Mouse (Mus musculus) cerebellum, adult 2 months (tissue): ENCODE measurements at regions not wholly inside any gene's neighbourhood (a gene's known extent, or its start where the extent isn't known, plus 50 kb on each side); places are given as distances from the start of the nearest gene placed in this dataset.
A peak's percentile ranks its signal among the peaks of the same experiment; 100 is the strongest.

ENCODE experiments used
- DNase-seq, 2 experiments: peaks; one replicate each; pipeline ENCODE4 v3.0.0; 2021
- H3K27ac ChIP-seq: fragments of 200-500 bp; 2 replicates; pipeline ENCODE4 v1.5.1; 2012; ENCODE audit warnings: low read length, control low read depth, inconsistent platforms; ENCODE audit not compliant: insufficient read depth
- H3K27me3 ChIP-seq: fragments of 200-500 bp; 2 replicates; pipeline ENCODE4 v1.6.1; 2012; ENCODE audit warnings: inconsistent platforms, mild to moderate bottlenecking, low read length, moderate library complexity; ENCODE audit not compliant: control insufficient read depth, insufficient read depth
- H3K4me1 ChIP-seq: fragments of 200-500 bp; 2 replicates; pipeline ENCODE4 v1.6.1; 2011; ENCODE audit warnings: low read length; ENCODE audit not compliant: control insufficient read depth, insufficient read depth
- H3K4me3 ChIP-seq: fragments of 200-500 bp; replicated peaks from 2 replicates; pipeline ENCODE3; 2011; ENCODE audit warnings: mild to moderate bottlenecking, low read depth, low read length, control low read depth; ENCODE audit not compliant: insufficient read depth
- CTCF ChIP-seq: fragments of 200-500 bp; IDR thresholded peaks from 2 replicates; pipeline ENCODE4 v1.5.1; 2011; ENCODE audit warnings: low read depth, mild to moderate bottlenecking, control low read depth, low read length, moderate library complexity, borderline replicate concordance; ENCODE audit not compliant: insufficient read depth
- POLR2A ChIP-seq: fragments of 200-500 bp; IDR thresholded peaks from 2 replicates; pipeline ENCODE4 v1.6.1; 2011; ENCODE audit warnings: low read length, control low read depth, borderline replicate concordance; ENCODE audit not compliant: insufficient read depth
- WGBS: fragments of 180-500 bp; shearing (Covaris S2); methylation state at CpG from one replicate; pipeline ENCODE4 v1.1.7; 2018; 5-methylcytosine and 5-hydroxymethylcytosine counted together

GRCm38 (mm10) chr2:133462378-133462777, 89.6 kb upstream of the Bmp2 start:
- Histone ChIP-seq H3K4me3 (no peak overlapping the region), H3K27me3 (no peaks in the 10 kb centered on the region), H3K4me1 (no peaks in the 10 kb centered on the region), H3K27ac (no peak overlapping the region)
- 82% methylated on average over 2 of the region's 2 CpGs for WGBS
- DNase-seq: no peak
- TF ChIP-seq CTCF (no peak), POLR2A (no peak)

- no peak for TF ChIP-seq CTCF
- no peak for TF ChIP-seq POLR2A
- Histone ChIP-seq H3K27ac (no peak overlapping the region), H3K27me3 (no peaks in the 10 kb centered on the region), H3K4me3 (no peak overlapping the region), H3K4me1 (no peaks in the 10 kb centered on the region)
- no peak for DNase-seq
- 94% methylated on average over 9 of the region's 9 CpGs for WGBS
Measured at GRCm38 (mm10) chr2:133467170-133468168, 84.5 kb upstream of the Bmp2 start.

DNA sequence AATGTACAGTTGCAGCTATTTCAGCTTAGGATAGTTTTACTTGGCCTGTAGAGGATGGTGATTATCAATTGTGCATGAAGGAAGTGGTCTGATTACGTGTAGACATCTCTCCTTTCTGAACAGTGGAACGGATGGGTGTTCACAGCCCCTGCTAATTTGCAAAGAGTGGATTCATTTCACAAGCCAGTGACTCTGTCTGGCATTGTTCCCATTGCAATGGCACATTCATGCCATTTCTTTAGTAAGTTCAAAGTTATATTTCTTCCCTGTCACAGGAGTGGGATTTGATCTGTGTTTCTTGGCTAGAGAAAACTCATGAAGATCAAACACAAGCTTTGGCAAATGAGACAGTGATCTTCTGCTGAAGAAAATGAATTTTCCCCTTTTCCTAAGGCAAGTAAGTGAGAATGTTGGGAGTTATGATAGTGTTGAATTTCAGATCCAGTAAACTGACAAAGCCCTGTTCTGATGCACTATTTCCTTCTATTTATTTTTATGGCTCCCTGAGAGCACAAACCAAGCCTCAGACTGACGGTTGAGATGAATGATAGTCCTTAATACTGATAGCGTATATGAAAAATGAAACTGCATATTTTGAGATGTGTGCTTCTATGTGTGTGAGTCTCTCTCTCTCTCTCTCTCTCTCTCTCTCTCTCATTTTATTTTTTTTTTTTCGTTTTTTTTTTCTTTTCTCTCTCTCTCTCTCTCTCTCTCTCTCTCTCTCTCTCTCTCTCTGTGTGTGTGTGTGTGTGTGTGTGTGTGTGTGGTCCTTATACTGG, 78.8 kb upstream of the Bmp2 start:
- H3K4me3 ChIP-seq: no peak overlapping the region
- no peak overlapping the region for H3K27ac ChIP-seq
- TF ChIP-seq CTCF: no peak
- no peak for TF ChIP-seq POLR2A
- no peaks in the 10 kb centered on the region for H3K27me3 ChIP-seq
- no peaks in the 10 kb centered on the region for H3K4me1 ChIP-seq
- DNase-seq: no peak
- 54% methylated on average over 5 of the region's 5 CpGs for WGBS

GRCm38 (mm10) chr2:133474174-133474573, 77.8 kb upstream of the Bmp2 start:
- 58% methylated on average over 1 of the region's 1 CpGs for WGBS
- TF ChIP-seq CTCF (no peak), POLR2A (no peak)
- Histone ChIP-seq H3K4me3 (no peak overlapping the region), H3K27me3 (no peaks in the 10 kb centered on the region), H3K4me1 (no peaks in the 10 kb centered on the region), H3K27ac (no peak overlapping the region)
- no peak for DNase-seq

- Histone ChIP-seq H3K27ac (no peak overlapping the region), H3K4me3 (no peak overlapping the region), H3K4me1 (peaks cover 4% of the 10 kb centered on the region), H3K27me3 (no peaks in the 10 kb centered on the region)
- no peak for TF ChIP-seq POLR2A
- no peak for TF ChIP-seq CTCF
- DNase-seq: no peak
- 87% methylated on average over 3 of the region's 3 CpGs for WGBS
Measured at GRCm38 (mm10) chr2:133480870-133481269, 71.1 kb upstream of the Bmp2 start.

- Histone ChIP-seq H3K4me3 (no peak overlapping the region), H3K27ac (no peak overlapping the region), H3K27me3 (no peaks in the 10 kb centered on the region), H3K4me1 (peaks cover 4% of the 10 kb centered on the region)
- WGBS: 27% methylated on average over 6 of the region's 6 CpGs
- no peak for TF ChIP-seq POLR2A
- TF ChIP-seq CTCF: no peak
- peak in 1 of 2 experiments; percentile 9 for DNase-seq
Measured at GRCm38 (mm10) chr2:133481305-133481704, 70.7 kb upstream of the Bmp2 start.

DNA sequence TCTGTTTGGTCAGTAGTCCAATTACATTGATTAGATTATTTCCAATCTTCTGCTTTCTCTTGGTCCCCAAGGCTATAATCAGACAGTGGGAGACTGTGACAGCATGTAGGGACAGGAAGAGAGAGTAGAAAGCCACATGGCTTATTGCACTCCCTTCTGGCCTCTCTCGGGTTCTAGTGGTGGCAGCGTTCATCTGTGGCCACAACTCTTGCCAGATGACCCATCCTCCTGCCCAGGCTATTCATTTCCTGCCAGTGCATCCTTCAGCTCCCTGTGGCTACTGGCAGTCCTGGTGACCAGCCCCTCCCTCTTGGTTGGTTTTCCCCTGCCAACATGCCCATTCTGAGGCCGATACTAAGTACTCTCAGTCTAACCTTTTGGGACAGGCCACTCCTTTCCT, 70.2 kb upstream of the Bmp2 start:
- peaks cover 4% of the 10 kb centered on the region for H3K4me1 ChIP-seq
- H3K27ac ChIP-seq: no peak overlapping the region
- WGBS: 5% methylated on average over 3 of the region's 3 CpGs
- TF ChIP-seq CTCF: no peak
- TF ChIP-seq POLR2A: no peak
- peak; percentile 34 to 77 for DNase-seq
- no peaks in the 10 kb centered on the region for H3K27me3 ChIP-seq
- H3K4me3 ChIP-seq: no peak overlapping the region
